Mouse (Mus musculus): Measurements from ENCODE around the gene Tnfaip1.
"Not testable (repeated sequence)": the region's sequence is repeated elsewhere in the genome, so short reads cannot be mapped to it uniquely, and the experiment has no call there.

The Tnfaip1 gene

DNA sequence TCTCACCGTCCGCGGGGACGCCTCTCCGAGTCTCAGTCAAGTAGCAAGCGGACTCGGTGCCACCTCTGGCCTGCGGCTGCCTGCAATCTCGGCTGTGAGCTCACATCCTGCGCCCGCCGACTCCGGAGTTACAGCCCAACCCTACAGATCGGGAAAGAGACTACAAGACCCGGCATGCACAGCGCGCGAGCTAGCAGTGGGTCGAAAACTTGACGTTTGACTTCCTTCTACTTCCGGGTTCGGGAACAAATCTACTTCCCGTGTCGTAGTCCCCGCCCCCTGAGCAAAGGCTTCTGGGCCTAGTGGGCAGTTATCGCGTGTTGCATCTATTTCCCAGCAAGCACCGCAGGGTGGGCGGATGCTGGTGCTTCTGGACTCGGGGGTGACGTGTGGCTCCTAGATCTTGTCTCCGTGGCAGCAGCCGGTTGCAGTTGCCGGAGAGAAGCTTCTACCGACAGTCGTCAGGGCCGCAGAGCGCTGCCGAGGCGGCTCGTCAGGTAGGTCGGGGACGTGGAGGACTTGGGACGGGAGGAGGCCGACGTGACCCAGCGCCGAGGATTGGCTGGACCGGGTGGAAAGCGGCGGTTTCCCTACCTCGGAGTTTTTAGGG lies at the start of gene Tnfaip1, which contains the start of gene Ift20:
Gene Tnfaip1 (minus strand): TSS at position 253 of the 610 bp plus-strand sequence.
Gene Ift20 (plus strand): TSS at position 282 of the 610 bp plus-strand sequence.
- DNase-seq (ENCODE audit: low spot score), result peak; percentile 97

DNA sequence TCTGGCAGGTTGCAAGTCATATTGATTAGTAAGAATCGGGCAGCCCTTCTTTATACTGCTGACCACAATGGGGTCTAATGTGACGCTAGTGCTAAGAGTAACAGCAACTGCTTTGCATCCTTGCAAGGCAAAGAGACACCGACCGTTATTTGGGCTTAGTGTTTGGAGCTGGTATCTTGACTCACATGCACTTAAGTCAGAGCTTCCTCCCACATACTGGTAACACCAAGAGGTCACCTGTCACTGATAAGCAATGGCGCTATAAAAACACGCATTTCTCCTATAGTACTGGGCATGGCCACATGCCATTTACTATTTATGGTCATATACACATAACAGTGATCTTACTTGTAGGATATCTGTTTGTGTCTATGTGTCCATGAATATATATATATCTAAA lies 46.7 kb upstream of the Tnfaip1 start:
- DNase-seq (ENCODE audit: low spot score), result no peak

DNA sequence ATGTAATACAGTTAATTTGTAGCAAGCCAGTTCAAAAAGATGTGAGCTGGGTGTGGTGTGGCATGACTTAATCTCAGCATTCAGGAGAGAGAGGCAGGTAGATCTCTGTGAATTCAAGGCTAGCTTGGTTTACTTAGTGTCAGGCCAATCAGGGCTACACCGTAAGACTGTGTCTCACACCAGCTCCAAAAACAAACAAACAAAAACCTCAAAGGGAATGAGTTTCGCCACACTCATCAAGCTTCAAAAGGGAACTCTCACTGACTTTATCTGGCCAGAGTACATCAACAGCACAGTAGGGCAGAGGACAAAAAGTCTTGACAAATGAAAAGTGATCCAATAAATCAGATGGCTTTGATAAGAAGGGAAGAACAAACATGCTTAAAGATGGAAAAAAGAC lies 38.8 kb upstream of the Tnfaip1 start:
- DNase-seq (ENCODE audit: low spot score), result no peak

DNA sequence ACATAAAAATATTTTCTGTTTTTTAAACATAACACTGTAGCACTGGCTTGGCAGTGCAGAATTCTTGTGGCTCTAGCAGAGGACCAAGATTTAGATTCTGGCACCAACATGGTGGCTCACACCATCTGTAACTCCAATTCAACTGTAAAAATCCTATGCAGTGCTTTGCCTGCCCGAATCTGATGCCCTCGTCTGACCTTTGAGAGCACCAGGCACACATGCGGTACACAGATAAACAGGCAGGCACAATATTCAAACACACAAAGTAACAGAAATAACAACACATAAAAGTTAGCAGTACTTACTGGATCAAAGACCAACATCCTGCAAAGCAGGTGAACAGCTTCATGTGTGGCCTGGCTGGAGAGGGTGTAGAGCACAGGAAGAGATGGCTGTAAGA lies 38.4 kb upstream of the Tnfaip1 start:
- no peak for DNase-seq (ENCODE audit: low spot score)

DNA sequence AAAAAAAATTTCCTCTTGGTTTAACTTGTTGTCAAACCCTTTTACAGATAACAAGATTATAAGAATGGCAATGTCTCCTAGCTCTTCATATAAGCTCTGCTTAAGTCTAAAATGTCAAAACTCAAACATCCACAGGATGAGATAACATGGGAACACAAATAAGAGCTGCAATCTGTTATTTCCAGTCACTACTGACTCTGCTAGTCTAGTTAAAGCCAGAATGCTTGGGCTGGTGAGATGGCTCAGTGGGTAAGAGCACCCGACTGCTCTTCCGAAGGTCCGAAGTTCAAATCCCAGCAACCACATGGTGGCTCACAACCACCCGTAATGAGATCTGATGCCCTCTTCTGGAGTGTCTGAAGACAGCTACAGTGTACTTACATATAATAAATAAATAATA lies 37.9 kb upstream of the Tnfaip1 start:
- DNase-seq (ENCODE audit: low spot score), result not testable (repeated sequence)

DNA sequence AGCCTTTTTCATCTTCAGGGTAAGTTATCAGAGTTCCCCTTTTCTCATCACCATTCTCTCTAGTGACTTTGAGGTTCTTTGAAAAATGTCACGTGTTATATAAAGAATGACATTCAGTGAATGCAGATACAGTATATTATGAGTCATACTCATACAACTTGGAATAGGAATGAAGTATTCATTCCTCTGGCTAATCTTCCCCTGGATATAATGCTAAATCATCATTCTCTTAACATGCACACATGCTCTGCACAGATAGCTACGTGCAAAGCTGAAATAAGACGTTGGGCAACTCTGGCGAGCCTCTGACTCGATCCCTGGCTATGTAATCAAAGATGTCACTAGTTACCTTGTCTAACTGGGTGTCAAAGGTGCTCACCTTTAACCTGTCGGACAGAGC lies 35.7 kb upstream of the Tnfaip1 start:
- DNase-seq (ENCODE audit: low spot score), result no peak

DNA sequence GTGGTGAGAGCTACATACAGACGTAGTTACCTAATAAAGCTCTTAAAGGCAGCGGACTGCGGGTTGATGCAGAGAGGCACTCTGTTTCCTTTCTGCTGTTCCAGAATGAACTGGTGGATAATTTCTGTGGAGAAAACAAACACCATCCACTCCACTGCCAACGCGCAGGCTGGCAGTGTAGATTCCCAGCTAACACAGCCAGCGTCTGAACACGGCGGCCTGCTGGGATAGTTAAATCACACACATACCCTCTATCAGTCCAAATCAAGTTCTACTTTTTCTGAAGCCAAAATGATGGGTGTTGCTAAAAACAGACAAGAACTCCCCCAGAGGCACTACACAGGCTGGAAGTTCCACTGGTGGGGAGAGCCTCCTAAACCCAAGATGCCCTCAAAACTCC lies 35.3 kb upstream of the Tnfaip1 start:
- no peak for DNase-seq (ENCODE audit: low spot score)

DNA sequence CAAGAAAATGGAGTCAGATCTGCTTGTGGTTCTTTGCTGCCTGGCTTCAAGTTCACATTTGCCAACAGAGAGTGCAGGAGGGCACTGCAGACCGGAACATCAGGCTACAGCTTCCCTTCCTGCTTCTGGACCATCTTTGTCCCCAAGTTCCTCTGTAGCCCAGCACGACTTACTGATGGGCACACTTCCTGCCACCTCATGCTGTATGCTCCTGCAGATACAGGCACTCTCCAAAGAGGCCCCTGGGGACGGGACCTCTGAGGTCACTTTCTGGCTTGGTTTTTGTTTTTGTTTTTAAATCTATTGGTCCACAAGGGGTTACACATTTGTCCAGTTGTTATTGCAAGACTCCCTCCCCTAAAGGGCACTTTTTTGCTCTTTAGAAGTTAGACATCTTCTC lies 33.7 kb upstream of the Tnfaip1 start:
- no peak for DNase-seq (ENCODE audit: low spot score)

DNA sequence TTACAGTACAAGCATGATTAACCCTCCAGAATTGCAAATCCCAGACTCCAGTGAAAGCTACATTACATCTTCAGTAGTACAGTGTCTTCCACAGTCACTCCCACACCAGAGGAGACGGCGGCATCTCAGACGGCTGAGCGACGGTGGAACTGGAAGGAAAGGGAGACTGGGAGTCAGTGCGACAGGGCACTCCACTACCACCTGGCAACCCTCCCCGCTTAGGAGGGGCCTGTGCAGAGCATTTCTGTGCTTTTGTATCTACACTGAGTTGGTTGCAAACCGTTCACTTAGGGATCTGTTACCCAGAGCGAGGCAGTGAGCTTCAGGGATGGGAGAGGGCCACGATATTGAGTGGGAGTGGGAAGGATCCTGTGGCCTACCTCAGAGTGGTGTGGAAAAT lies 32.7 kb upstream of the Tnfaip1 start:
- no peak for DNase-seq (ENCODE audit: low spot score)

DNA sequence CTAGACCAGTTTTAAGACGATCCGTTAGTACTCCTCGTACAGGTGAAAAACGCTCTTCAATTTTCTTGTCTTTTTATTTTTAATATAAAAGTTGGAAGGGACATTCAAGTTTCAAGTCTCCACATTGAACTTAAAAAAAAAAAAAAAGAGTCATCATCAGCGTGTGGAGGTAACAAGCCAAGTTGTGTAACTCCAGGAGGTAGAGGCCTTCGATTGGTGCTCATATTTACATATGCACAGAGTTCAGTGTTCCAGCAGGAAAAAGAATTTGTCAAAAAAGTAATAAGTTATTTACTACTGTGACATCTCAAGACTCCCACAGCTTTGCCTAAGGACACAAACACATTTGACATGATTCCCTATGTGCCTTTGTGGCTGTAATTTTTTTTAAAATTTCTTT lies 31.5 kb upstream of the Tnfaip1 start:
- DNase-seq (ENCODE audit: low spot score), result no peak

DNA sequence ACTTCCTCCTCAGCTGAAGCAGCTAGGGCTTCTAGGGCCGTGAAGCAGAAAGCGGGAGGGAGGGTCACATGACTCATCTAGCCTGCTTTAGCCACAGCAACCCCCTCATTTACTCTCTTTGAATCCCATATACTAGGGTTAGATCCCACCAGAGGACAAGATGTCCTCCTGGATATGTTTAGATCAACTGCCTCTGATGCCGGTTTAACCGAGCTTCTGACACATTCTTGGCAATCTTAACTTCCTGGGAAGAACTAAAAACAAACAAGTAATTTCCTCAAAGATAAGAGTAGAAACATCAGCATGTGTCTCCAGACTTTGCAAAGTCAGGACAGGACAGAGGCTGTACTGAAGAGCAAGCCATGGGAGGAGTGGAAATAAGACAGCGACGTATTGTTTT lies 30.6 kb upstream of the Tnfaip1 start:
- DNase-seq (ENCODE audit: low spot score), result no peak

DNA sequence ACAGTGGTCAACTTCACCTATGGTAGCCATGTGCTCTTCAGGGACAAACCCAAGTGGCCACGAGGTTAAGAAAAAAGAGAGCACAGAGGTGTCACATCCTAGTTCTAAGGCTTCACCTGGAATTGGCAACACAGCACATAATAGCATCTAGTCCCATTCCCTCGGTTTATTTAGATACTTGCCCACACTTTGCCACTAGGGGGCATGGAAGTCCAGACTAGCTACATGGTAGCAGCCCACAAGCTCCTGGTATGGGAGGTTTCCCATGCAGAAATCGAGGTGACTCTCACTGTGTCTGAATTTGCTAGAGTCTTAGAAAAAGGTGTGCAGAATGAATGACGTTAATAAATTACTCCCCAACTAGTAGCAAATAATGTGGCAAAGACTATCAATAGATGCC lies 24.3 kb upstream of the Tnfaip1 start:
- DNase-seq (ENCODE audit: low spot score), result peak; percentile 80

DNA sequence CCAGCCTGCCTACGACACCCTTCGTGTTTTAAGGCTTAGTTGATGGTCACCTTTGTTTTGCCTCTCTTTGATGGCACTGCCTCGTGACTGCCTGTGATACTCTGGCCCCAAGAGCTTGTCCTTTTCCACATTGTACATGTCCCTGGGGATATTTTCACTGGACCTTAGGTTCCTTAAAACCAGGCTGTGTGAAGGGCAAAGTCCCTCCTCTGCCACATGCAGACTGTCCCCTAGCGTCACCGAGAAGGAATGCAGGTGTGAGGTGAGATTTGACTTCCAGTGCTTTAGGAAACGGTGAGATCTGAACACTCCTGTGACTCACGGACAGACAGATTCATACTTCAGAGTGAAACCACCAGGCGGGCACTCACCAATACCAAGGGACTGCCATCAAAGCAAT lies 21.1 kb upstream of the Tnfaip1 start:
- no peak for DNase-seq (ENCODE audit: low spot score)

DNA sequence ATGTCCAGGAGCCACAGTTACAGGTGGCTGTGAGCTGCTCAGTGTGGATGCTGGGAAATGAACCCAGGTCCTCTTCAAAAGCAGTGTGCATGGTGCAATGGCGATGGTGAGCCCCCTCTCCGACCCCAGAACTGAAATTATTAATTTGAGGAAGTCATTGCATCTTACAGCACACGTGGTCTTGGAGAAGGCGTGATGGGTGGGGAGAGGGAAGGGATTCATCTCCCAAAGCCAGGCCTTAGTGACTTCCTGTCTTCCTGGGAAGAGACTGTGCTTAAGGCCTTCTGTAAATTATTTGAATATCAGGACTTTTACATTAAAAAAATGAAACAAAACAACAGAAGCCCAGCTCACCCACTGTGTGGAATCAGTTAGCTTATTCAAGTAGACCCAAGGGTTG lies 19.9 kb upstream of the Tnfaip1 start:
- no peak for DNase-seq (ENCODE audit: low spot score)

DNA sequence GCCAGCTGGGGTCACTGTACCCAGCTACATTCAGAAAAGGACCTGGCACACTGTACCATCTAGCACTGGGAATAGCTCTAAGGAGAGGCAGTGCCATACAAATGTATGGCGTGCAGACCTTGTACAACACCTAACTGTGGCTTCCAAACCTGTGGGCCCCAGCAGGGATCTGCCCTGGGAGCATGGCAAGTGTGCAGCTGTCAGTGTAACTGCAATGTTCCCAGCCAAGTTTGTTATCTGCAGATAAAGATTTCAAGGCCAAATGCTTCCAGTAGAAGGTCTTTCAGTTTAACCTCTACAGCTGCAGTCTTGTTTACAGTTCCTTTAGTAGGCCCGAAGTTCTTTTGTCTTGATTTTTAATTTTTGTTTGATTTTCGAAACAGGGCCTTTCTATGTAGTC lies 19.5 kb upstream of the Tnfaip1 start:
- DNase-seq (ENCODE audit: low spot score), result no peak

DNA sequence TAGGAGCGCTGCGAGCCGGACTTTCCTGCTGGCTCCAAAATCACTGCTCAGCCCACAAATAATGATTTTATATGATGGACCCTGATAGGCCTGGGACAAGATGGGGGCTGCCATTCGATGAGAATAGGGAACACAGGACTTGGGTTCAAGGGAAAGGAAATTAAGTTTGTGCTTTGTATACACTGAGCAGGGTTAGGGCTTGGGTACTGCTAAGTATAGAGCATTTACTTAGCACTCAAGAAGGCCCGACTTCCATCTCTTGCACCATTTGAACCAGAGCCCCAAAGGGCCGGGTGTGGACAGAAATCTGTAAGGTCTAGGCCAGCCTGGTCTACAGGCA lies 14.9 kb upstream of the Tnfaip1 start:
- no peak for DNase-seq (ENCODE audit: low spot score)

DNA sequence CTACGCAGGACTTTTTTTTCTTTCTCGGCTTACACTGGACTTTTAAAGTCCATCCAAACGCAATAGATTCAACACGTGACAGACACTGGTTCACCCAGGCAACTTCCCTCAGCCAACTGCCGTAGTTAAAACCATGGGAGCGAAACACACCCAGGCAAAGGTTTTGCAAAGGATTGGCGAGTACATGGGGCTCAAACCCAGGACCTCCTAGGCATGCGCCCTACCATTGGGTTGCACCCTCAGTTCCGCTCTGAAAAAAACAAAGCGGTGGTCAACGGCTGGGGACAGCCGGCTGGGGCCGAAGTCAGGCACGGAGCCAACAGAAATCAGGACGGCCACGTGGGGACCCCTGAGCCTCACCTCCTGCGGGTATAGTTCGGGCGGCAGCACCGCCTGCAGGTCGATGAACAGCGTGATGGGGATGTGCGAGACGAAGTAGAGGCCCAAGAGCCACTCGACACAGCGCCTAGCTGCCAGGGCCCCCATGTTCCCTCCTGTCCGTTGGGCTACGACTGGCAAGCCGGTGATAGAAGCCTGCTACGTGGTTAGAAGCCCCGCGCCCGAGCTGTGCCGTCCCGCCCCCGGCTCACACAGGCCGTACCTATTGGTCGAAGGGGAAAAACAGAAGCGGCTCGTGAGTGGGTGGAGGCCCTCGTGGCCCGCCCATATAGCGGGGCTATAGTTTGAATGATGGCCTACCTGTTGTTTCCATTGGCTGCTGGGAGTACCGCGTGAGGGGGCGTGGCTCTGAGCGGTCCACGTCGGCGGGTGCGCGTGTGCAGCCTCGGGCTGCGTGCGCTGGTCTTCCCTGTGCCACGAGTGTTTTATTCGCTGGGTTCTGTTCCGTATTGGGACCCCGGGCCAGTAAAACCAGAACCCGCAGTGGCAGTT lies 14.3 kb upstream of the Tnfaip1 start, which contains the start of gene Tmem97:
Gene Tmem97 (minus strand): TSS at position 610 of the 891 bp plus-strand sequence.
- peak; percentile 96 for DNase-seq (ENCODE audit: low spot score)

DNA sequence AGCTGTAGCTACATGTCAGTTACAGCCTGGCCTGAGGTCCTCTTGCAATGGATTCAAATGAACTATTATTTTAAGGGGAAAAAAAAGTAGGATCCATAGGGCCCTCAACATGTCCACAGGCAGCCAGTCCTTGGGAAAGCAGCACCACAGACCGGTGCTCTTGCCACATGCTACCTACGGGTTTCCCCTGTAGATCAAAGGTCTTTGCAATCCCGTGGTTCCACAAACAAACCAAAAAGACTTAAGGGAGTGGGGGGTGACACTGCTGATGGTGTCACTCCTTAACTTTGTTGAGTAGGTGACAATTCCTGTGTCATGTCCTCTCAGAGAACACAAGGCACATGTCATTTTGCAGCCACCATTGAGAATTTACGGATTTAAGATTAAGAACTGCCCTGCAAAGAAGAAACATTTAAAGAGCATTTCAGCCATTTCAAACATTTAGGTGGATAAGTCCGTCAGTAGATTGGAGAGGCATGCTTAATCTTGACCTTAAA lies 13.4 kb upstream of the Tnfaip1 start:
- no peak for DNase-seq (ENCODE audit: low spot score)

DNA sequence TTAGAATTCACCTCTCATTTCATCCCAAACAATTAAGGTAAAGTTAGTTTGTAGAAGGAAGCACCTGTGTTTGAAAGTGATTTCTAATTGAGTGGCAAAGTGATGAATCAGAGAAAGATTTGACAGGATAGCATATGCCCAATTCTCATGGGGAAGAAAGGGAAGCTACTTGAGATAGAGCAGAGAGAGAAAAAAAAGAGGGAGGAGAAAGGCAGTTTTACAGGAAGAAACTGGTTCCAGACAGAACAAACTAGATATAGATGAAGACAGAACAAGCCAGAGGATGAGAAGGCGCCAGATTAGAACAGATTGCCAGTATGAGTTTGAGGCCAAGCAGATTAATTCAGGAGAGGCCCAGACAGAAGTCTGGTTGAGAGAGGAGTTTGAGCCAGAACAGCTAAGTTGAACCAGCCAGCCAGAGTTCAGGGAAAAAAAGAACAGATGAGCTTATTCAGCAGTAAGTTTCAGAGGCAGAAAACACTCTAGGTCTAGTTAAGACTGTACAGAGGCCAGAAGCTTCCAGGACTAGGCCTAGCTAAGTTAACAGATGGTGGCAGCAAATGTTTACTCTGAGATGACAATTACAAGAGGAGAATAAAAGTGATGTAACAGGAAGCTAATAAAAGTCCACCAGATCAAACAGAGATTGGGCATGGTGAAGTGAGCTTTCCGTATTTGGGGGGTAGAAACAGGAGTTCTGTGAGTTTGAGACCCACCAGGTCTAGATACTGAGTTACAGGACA lies 11.8 kb upstream of the Tnfaip1 start:
- DNase-seq (ENCODE audit: low spot score), result no peak

DNA sequence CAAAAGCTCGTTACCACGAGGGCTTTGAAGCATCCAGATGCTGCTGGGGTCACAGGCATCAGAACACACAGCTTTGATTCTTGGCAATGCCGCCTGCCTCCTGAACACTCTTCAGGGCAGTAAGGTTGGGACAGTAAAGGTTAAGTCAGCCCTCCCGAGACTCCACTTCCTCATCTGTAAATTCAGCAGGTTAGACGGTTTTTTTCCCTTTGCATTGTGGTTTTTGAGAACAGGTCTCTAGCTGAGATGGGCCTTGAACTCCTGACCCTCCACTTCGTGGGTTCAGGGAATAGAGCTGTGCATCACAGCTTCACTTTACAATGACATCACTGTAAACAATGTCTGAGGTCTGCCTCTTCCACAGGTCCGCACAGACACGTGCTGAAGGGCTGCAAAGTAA lies 9.0 kb upstream of the Tnfaip1 start:
- DNase-seq (ENCODE audit: low spot score), result no peak

DNA sequence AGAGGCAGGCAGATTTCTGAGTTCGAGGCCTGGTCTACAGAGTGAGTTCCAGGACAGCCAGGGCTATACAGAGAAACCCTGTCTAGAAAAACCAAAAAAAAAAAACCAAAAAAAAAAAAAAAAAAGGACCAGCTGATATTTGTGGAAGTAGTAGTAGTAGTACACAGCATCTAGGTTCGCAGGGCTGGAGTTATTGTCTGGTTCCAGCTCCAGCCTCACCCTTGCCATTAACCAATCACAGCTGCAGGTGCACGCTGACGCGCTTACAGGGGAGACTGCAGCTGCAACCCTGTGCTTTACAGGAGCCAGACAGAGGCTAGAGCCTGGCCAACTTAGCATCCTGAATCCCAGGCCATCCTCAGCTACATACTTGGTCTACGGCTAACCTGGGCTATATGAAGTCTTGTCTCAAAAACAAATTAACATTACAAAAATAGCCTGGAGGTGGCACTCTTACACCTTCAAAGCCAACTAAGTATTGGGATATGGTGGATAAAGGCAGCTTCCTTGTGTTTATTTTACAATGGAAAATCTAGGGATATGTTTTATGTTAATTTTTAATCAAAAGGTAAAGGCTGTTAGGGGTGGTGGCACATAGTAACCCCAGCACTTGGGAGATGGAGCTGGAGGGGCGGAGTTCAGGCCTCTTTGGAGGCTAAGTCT lies 8.4 kb upstream of the Tnfaip1 start:
- no peak for DNase-seq (ENCODE audit: low spot score)

DNA sequence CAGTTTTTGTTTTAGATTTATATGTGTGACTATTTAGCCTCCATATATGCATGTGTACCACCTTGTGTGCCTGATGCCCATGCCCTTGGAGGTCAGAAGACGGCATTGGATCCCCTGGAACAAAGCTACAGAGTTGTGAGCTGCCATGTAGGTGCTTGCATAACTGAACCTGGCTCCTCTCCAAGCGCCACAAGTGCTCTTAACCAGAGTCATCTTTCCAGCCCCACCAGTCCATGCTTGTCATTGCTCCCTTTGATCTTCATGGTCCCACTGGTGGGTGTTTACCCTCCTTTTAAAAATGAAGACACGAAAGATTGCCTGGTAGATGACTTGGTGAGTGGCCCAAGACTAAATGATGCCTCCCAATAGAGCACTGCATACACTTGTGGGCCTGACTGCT lies 4.2 kb upstream of the Tnfaip1 start:
- DNase-seq (ENCODE audit: low spot score), result no peak

Measured in testis, postnatal 10 days (tissue).